Mouse (Mus musculus) left cerebral cortex, adult 9 months (tissue): ENCODE measurements around the gene Fastkd5.

ENCODE experiments used
- DNase-seq, 2 experiments: peaks; one replicate each; pipeline ENCODE4 v3.0.0; 2022; ENCODE audit warnings: low spot score in 2 of 2

Fastkd5 gene

DNA sequence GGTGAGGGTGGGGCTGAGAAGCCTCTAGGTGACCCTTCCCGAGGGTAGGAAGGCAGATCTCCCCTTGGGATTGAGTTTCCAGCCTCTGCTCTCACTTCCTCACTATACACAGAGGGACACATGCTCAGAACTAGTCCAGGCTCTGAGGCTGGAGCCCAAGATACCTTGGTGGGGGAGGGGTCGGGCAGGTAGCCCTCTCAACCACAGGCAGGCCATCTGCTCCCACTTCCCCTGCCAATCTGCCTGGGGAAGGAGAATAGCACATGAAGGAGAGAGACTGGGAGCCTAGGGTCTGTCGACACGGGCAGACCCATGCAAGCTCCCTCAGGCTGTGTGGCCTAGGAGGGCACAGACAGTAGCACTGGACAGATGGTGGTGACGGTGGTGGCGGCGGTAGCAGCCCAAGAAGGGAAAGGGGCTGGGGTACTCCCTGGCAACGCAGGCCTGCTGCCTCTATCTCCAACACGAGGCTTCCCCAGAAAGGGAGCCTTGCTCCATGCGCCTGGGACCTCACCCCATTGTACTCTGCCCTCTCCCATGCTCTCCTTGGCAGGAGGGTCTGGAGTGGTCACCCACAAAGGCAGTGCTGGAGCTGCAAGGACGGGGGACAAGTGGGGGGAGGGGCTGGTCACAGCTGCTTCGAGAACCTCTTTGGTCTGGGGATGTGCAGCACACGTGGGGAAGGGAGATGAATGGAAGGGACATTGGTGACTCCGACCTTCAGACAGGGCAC lies 4.3 kb upstream of the Fastkd5 start:
- no peak for DNase-seq

DNA sequence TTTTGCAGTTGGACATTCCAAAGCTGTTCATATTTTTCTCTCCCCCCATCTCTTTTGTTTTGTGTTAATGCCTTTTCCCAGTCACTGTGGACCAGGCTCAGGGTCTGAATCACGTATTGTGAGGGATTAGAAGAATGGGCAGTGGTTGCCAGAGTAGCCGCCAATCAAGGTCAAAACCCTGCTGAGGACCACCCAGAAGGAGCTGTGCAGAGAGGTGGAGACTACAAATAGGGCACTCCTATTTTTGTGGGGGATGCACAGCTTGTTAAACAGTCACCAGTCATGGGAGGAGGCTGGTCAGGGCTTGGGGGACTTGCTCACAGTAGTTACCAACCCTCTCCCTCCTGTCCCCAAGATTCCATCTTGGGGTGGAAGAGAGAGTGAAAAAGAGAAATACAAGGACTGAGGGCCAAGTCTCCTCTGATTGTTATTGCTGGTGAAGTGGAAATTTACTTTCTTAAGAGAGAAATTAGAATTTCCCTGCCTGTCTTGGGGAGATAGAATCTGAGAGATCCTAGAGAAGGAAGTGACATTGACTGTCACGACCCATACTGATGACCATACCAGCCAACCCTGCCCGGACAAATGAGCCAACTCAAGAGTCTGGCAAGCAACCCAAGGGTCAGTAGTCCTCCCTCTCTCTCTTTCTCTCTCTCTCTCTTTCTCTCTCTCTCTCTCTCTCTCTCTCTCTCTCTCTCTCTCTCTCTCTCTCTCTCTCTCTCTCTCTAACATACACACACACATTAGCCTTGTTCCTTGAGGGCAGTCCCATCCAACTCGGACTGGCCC lies 3.3 kb upstream of the Fastkd5 start:
- no peak for DNase-seq

DNA sequence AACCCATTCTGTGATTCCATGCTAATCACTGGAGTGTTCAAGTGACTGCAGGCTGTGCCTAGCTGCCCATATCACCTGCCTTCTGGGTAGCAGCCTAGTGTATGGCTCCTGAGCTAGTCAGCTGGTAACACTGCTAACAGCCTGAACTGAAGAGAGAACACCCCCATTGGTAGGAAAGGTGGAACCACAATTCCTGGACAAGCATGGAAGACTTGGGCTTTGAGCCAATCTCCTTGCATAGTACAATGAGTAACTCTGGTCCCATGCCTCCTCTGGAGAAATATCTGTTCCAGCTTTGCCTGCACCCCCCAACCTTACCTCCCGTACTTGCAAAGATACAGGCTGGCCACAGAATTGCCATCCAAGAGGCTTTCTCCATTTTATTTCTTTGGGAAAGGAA lies 2.6 kb upstream of the Fastkd5 start:
- DNase-seq, result peak in 1 of 2 experiments; percentile 56

DNA sequence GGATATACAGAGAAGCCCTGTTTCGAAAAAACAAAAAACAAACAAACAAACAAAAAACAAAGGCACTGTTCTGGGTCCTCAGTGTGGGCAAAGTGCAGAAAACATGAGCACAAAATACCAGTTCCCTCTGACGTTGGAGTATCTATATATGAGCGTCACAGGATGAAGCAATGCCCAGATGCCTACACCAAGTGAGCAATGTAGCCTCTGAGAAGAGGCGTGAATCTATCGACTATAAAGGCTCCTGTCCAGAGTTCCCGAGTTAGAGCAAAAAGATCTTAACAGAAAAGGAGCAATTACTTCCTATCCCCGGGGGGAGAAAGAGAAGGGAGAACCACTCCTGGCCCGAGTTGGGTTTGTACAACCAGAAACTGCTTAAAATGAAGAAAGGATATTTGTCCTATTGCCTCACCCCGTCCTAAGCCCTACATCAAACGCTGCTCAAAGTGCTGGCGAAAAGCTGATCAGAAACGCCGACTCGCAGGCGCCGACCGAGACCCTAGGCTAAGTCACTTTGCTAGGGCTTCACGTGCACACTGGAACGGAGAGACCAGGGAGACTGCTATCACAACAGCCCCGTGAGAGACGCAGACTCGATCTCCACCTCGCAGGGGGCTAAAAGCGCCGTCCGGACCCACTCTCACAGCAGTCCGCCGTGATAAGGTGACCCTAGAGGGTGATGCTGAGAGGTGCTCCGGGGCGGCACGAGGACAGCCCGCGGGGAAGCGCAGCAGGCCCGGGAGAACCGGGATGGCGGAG lies 568 bp downstream of the Fastkd5 start:
- no peak for DNase-seq

- no peak for DNase-seq
Measured at GRCm38 (mm10) chr2:130628424-130628823, 1.4 kb downstream of the Fastkd5 start.

DNA sequence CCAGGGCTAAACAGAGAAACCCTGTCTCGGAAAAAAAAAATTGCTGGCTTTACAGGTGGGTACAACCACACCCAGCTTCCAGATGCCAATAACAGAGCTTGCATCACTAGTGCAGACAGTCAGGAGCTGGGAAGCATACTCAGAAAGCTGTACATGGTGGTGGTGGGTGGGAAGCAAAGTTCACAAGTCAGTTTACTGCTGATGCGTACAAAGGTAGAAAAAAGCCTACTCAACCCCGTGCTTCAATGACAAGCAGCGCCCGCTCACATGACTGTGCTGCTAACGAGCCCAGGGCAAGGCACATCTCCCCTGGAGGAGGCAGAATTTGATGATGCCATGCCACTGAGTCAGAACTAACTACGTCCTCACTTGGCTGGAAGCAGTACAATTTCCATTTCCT lies 10.9 kb downstream of the Fastkd5 start:
- DNase-seq, result no peak

DNA sequence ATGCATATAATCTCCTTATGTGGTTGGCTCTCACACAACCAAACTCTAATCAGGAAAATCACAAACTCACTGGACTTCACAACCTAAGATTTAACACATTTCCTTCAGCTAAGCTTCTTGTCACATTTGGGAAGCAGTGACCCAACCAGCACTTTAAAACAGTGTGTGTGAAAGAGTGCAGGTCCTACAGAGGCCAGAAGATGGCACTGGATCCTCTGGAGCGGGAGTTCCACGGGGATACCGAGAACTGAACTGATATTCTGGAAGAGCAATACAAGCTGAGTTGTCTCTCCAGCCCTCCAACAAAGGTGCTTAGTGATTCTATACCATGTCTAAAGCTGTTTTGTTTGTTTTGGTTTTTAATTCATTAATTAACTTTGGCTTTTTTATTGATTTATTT lies 16.7 kb downstream of the Fastkd5 start:
- no peak for DNase-seq

- no peak for DNase-seq
Measured at GRCm38 (mm10) chr2:130602195-130602594, 27.6 kb downstream of the Fastkd5 start.

GRCm38 (mm10) chr2:130598399-130598798 lies 31.4 kb downstream of the Fastkd5 start:
- no peak for DNase-seq

- peak in 1 of 2 experiments; percentile 67 for DNase-seq
Measured at GRCm38 (mm10) chr2:130597601-130598010, 32.2 kb downstream of the Fastkd5 start.

- DNase-seq, result no peak
Measured at GRCm38 (mm10) chr2:130595596-130595995, 34.2 kb downstream of the Fastkd5 start.

- no peak for DNase-seq
Measured at GRCm38 (mm10) chr2:130591016-130591415, 38.8 kb downstream of the Fastkd5 start.

GRCm38 (mm10) chr2:130589761-130590160 lies 40.1 kb downstream of the Fastkd5 start:
- DNase-seq, result no peak

DNA sequence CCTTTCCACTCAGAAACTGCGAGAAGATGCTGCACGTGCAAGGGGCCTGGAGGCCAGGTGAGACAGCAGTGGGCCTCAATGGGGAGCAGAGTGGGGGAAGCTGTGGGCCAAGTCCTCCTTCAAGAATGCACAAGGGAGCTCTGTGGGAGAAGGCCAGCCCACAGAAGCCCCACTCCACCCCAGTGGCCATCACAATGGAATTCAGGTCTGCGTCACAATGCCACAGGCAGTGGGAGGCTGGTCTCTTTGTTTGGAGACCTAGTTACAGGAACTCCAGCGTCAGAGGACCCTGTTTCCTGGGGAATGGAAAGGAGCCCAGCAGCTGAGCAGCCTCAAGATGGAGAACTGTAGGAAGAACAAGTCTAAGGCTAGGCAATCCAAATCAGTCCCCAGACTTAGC lies 40.7 kb downstream of the Fastkd5 start:
- no peak for DNase-seq

- no peak for DNase-seq
Measured at GRCm38 (mm10) chr2:130588373-130588772, 41.5 kb downstream of the Fastkd5 start.

DNA sequence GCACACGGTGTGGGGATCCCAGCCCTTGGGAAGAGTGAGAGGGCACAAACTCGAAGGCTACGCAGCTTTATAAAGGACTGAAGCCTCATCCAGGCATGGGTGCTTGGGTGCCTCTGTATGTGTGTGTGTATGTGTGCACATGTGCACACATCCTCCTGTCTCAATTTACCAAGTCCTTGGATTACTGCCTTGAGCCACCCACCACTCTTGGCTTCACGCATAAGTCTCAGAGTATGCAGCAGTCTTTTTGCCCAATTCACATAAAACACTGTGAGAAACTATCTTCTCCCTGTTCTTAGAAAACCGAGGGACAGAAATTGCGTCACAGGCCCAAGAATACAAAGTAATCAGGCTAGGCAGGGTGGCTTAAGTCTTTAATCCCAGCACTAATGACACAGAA lies 43.8 kb downstream of the Fastkd5 start:
- DNase-seq, result peak in 1 of 2 experiments; percentile 68

- no peak for DNase-seq
Measured at GRCm38 (mm10) chr2:130583902-130584560, 45.8 kb downstream of the Fastkd5 start.

DNA sequence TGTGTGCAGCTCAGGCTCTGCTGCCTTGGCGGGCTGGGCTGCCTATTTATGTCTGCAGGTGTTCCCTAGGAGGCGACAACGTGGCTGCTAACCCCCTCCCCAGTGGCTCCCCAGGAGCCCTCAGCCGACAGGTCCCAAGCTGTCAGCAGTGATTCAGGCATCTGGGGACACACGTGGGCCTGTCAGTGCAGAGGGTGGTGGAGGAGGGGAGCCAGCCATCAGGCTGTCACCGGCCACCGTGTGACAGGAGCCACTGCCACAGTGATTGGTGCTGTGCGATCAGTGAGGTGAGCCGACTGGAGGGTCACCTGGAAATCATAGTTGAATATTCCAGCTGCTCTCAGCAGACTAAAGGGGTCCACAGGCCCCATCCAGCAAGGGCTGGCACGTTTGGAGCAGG lies 47.3 kb downstream of the Fastkd5 start, which contains the start of gene Avp:
Avp (minus strand) TSS at position 3 of the 400 bp plus-strand sequence.
- DNase-seq, result no peak

GRCm38 (mm10) chr2:130581201-130581600 lies 48.6 kb downstream of the Fastkd5 start:
- no peak for DNase-seq

DNA sequence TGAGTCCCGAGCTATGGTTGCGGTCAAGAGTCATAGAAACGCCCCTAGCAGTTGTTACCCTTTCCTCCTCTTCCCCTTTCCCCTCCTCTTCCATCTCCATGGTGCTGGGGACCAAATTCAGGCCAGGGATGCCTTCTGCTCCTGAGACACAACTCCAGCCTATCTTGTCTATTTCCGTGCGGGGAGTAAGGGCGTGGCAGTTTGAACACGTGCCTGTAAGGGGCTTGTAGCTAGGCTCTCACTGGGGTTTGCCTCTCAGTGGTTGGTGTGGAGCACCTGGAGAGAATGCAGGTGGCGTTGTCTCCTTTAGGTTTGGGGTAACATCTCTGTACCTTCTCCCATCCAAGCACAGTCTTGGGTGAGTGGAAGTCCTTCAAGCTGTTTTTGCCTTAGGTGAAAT lies 50.0 kb downstream of the Fastkd5 start:
- no peak for DNase-seq

- peak in 1 of 2 experiments; percentile 75 for DNase-seq
Measured at GRCm38 (mm10) chr2:130578148-130578547, 51.7 kb downstream of the Fastkd5 start.

- no peak for DNase-seq
Measured at GRCm38 (mm10) chr2:130577632-130578031, 52.2 kb downstream of the Fastkd5 start.
